In the genomic region with DNA sequence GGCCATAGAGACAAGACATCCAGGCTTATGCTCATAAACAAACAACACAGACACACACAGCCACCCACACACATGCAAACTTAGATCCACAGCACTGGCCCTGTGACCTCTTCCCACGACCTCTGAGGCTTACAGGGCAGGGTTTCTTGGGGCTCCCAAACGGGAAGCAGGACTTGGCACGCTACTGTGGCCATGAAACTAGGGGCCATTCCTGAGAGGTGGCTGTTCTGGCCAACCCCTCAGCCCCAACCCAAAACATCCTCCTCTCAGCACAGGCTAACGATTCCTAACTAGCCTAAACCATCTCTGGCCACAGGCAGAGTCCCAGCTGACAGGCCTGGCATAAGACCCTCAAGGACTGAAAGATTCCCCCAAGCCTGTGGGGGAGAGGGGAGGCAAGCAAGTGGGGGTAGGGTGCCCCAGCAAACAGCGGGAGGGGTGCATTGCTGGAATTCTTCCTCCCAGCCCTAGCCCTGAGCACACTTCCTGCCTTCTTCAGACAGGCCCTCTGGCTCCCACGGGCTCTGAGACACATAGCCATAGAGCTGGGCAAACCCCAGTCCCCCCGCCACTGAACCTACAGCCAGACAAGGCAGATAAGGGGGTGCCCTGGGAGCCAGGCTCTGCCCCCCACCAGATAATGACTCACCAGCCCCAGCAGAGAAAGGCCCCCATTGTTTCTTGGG, we compare ENCODE assay signal across 9 mouse cellular contexts. TPM values are rescaled to one million over a fixed set of nuclear protein-coding genes. Genes with fewer than 3 reads are reported as not detected.
DNase-seq lines count a peak whose midpoint lies in the region; ATAC-seq lines count a peak whose summit lies in the region.
"Had no signal": no experiment of that assay in that cellular context is flagged by ENCODE, and none has a peak within 500 bp of the region (broad histone marks: within the 10 kb centered on the region; RNA-seq: fewer than 3 reads in every experiment).

No protein-coding gene starts in this region.

- no peaks in the 10 kb centered on the region for H3K36me3 ChIP-seq in heart, embryonic 16.5 days (ENCODE audit: control insufficient read depth, insufficient read depth)
- peaks cover 59% of the 10 kb centered on the region for H3K36me3 ChIP-seq in limb, embryonic 12.5 days
- H3K36me3 ChIP-seq in neural tube, embryonic 12.5 days = no peaks in the 10 kb centered on the region

- intact Hi-C loops in left cerebral cortex, postnatal 36 days (cut with DNase I) = no loop called here

- H3K9ac ChIP-seq in heart, embryonic 16.5 days (ENCODE audit: low read length) = peak overlapping the region; percentile 61
- 0 out of 2 replicates have a peak overlapping the region, but pooled peaks have one; percentile 0 for H3K9ac ChIP-seq in limb, embryonic 12.5 days (replicated peaks)
- 0 out of 2 replicates have a peak overlapping the region, but pooled peaks have one; percentile 8 for H3K9ac ChIP-seq in neural tube, embryonic 12.5 days

- H3K9me3 ChIP-seq in heart, embryonic 16.5 days (replicated peaks; ENCODE audit: control insufficient read depth, low read length) = no peaks in the 10 kb centered on the region
- no peaks in the 10 kb centered on the region for H3K9me3 ChIP-seq in limb, embryonic 12.5 days
- no peaks in the 10 kb centered on the region for H3K9me3 ChIP-seq in neural tube, embryonic 12.5 days

- H3K4me1 ChIP-seq in heart, embryonic 16.5 days (ENCODE audit: control insufficient read depth, insufficient read depth, low read length) = peaks cover 16% of the 10 kb centered on the region
- peaks cover 60% of the 10 kb centered on the region for H3K4me1 ChIP-seq in limb, embryonic 12.5 days (replicated peaks)
- peaks cover 12% of the 10 kb centered on the region for H3K4me1 ChIP-seq in neural tube, embryonic 12.5 days

- 33% methylated on average over 7 of the region's 7 CpGs for WGBS in heart, embryonic 16.5 days
- 39% methylated on average over 7 of the region's 7 CpGs for WGBS in limb, embryonic 12.5 days
- WGBS in neural tube, embryonic 12.5 days = 45% methylated on average over 7 of the region's 7 CpGs

- H3K27ac ChIP-seq in heart, embryonic 16.5 days (ENCODE audit: low read length) = peak overlapping the region; percentile 69
- H3K27ac ChIP-seq in limb, embryonic 12.5 days = peak overlapping the region; percentile 72
- H3K27ac ChIP-seq in neural tube, embryonic 12.5 days = no peak overlapping the region

- peak overlapping the region; percentile 18 for H3K4me2 ChIP-seq in heart, embryonic 16.5 days (ENCODE audit: low read depth, low read length)
- peak overlapping the region; percentile 6; the same call in 1 of the 2 replicates for H3K4me2 ChIP-seq in limb, embryonic 12.5 days
- H3K4me2 ChIP-seq in neural tube, embryonic 12.5 days (replicated peaks) = peak overlapping the region; percentile 24

- peak; percentile 98 for DNase-seq in heart, adult 11 months
- no peak for DNase-seq in heart, adult 8-10 months (ENCODE audit: low spot score)
- DNase-seq in left cerebral cortex, postnatal 36 days (ENCODE audit: low spot score in 2 of 2) = no peak
- no peak for DNase-seq in frontal cortex, postnatal 14 days (ENCODE audit: low spot score in 2 of 2)
- DNase-seq in retina, embryonic 14.5 days (ENCODE audit: low spot score) = no peak

- ATAC-seq in heart, embryonic 16.5 days (replicated peaks; ENCODE audit: extremely low read depth, insufficient read depth, low FRiP score) = no peak
- ATAC-seq in limb, embryonic 12.5 days (ENCODE audit: insufficient number of reproducible peaks, insufficient read depth, low FRiP score, low TSS enrichment, low read depth) = no peak
- no peak for ATAC-seq in neural tube, embryonic 12.5 days (ENCODE audit: low FRiP score, low read depth)

- H3K4me3 ChIP-seq in heart, embryonic 16.5 days (ENCODE audit: low read length) = peak overlapping the region; percentile 19; the same call in 1 of the 2 replicates
- H3K4me3 ChIP-seq in limb, embryonic 12.5 days (replicated peaks) = no peak overlapping the region
- H3K4me3 ChIP-seq in neural tube, embryonic 12.5 days = no peak overlapping the region

- H3K27me3 ChIP-seq in heart, embryonic 16.5 days (ENCODE audit: control insufficient read depth, insufficient read depth, low read length) = 0 out of 2 replicates have a peak, but pooled peaks cover 2% of the 10 kb centered on the region
- no peaks in the 10 kb centered on the region for H3K27me3 ChIP-seq in limb, embryonic 12.5 days
- peaks cover 9% of the 10 kb centered on the region for H3K27me3 ChIP-seq in neural tube, embryonic 12.5 days (replicated peaks)

RNA-seq across cellular contexts. Expression of a gene that starts 6.0 kb away (rescaled TPM):
- total RNA-seq in heart, adult 8-10 months (2022) = 100 to 1,000 TPM in 2 of 4 experiments, 10 to 100 TPM in 2; 87.7 to 110 (median 101) TPM
- polyA plus RNA-seq in heart, embryonic 16.5 days (2015; fragmentation: Nextera tagmentation; extraction: Ambion mirVana) = 50.8 and 63.9 TPM in 2 replicates
- 58.9 and 59.3 TPM in 2 replicates for polyA plus RNA-seq in limb, embryonic 12.5 days (2016; fragmentation: Nextera tagmentation; extraction: Ambion mirVana)
- 36.9 and 37.7 TPM in 2 replicates for polyA plus RNA-seq in neural tube, embryonic 12.5 days (2016; fragmentation: Nextera tagmentation; extraction: Ambion mirVana)
- total RNA-seq in left cerebral cortex, postnatal 36 days (2021) = 10 to 100 TPM; 51.0 to 51.2 TPM

RNA-seq across cellular contexts. Expression of a gene that starts 11.7 kb away (rescaled TPM):
- 1 to 10 TPM; 2.6 to 3.5 (median 2.8) TPM for total RNA-seq in heart, adult 8-10 months (2022)
- 11.2 and 12.7 TPM in 2 replicates for polyA plus RNA-seq in heart, embryonic 16.5 days (2015; fragmentation: Nextera tagmentation; extraction: Ambion mirVana)
- polyA plus RNA-seq in limb, embryonic 12.5 days (2016; fragmentation: Nextera tagmentation; extraction: Ambion mirVana) = 23.3 and 24.9 TPM in 2 replicates
- polyA plus RNA-seq in neural tube, embryonic 12.5 days (2016; fragmentation: Nextera tagmentation; extraction: Ambion mirVana) = 10.5 and 12.4 TPM in 2 replicates
- 1 to 10 TPM; 4.2 to 6.6 TPM for total RNA-seq in left cerebral cortex, postnatal 36 days (2021)

RNA-seq across cellular contexts. Expression of a gene that starts 11.7 kb away (rescaled TPM):
- 100 to 1,000 TPM; 123 to 135 (median 133) TPM for total RNA-seq in heart, adult 8-10 months (2022)
- polyA plus RNA-seq in heart, embryonic 16.5 days (2015; fragmentation: Nextera tagmentation; extraction: Ambion mirVana) = 48.1 and 53.3 TPM in 2 replicates
- 68.6 and 77.7 TPM in 2 replicates for polyA plus RNA-seq in limb, embryonic 12.5 days (2016; fragmentation: Nextera tagmentation; extraction: Ambion mirVana)
- polyA plus RNA-seq in neural tube, embryonic 12.5 days (2016; fragmentation: Nextera tagmentation; extraction: Ambion mirVana) = 66.5 and 75.0 TPM in 2 replicates
- 100 to 1,000 TPM; 116 to 157 TPM for total RNA-seq in left cerebral cortex, postnatal 36 days (2021)

RNA-seq across cellular contexts. Expression of a gene that starts 14.1 kb away (rescaled TPM):
- total RNA-seq in heart, adult 8-10 months (2022) = not detected
- 0.62 TPM in 1 of 2 replicates, not detected in the other for polyA plus RNA-seq in heart, embryonic 16.5 days (2015; fragmentation: Nextera tagmentation; extraction: Ambion mirVana)
- 0.49 and 1.3 TPM in 2 replicates for polyA plus RNA-seq in limb, embryonic 12.5 days (2016; fragmentation: Nextera tagmentation; extraction: Ambion mirVana)
- polyA plus RNA-seq in neural tube, embryonic 12.5 days (2016; fragmentation: Nextera tagmentation; extraction: Ambion mirVana) = not detected in 2 replicates
- total RNA-seq in left cerebral cortex, postnatal 36 days (2021) = 1 to 10 TPM; 1.1 to 1.3 TPM
- polyA plus RNA-seq: gonadal fat pad, adult 2 months had no signal

RNA-seq across cellular contexts. Expression of a gene that starts 25.3 kb away (rescaled TPM):
- total RNA-seq in heart, adult 8-10 months (2022) = 10 to 100 TPM; 14.3 to 17.0 (median 15.9) TPM
- 11.9 and 17.0 TPM in 2 replicates for polyA plus RNA-seq in heart, embryonic 16.5 days (2015; fragmentation: Nextera tagmentation; extraction: Ambion mirVana)
- 24.5 and 28.4 TPM in 2 replicates for polyA plus RNA-seq in limb, embryonic 12.5 days (2016; fragmentation: Nextera tagmentation; extraction: Ambion mirVana)
- 24.1 and 27.2 TPM in 2 replicates for polyA plus RNA-seq in neural tube, embryonic 12.5 days (2016; fragmentation: Nextera tagmentation; extraction: Ambion mirVana)
- 10 to 100 TPM; 30.5 to 45.1 TPM for total RNA-seq in left cerebral cortex, postnatal 36 days (2021)

Comparison
In these comparisons a context has a peak if more than half of its experiments do, and no peak if none do; other contexts are left out.
1. H3K9ac ChIP-seq: peak in every context shown above with its lines; median percentile 61 in heart, embryonic 16.5 days; 8 in neural tube, embryonic 12.5 days; 0 in limb, embryonic 12.5 days.